Mouse (Mus musculus): Measurements from ENCODE around the gene Armc3. TPM values are rescaled to one million over a fixed set of nuclear protein-coding genes. Genes with fewer than 3 reads are reported as not detected.
A peak's percentile ranks its signal among the peaks of the same experiment; 100 is the strongest.

The Armc3 gene
- 1.1 and 1.4 TPM in 2 replicates for polyA plus RNA-seq (2015; fragmentation: Nextera tagmentation; extraction: Ambion mirVana)

DNA sequence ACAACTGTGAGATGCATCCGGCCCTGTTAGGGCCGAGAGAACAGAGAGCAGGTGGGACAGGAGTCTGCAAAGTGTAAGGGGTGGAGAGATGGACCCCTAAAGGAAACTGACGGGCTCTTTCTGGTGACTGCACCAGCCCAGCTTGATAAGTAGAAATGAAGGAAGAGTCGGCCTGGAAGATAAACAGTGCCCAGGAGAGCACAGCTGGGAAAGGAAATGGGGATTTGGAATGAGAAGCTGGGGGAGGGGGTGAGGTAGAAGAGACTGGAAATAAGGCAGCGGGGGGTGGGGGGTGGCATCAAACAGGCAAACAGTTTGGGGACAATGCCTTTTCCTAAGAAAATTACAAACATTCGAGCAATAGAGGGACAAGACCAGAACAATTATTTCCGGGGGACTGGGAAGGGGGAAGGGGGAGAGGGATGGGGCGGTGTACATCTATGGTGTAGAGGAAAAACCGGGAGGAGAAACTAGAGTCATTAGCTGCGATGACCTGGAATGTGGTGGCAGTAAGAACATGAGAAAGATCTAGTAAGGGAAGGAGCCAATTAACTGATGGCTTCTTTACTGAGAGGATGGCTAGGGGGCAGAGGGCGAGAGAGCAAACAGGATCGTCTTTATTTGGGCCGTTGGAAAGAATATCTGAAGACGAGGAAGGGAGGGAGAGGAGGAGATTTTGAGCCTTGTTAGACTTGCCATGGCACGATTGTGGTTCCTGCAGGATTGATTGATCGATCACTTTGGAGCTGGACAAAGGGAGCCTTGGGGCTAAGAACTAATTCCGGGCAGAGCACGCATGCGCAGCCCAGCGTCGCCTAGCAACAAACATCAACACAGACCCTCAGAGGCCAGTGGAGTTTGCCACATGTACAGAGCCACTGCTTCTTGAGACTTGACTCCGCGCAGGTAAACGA is at the start of gene Armc3:
TSS of gene Armc3 (plus strand) at position 851 of the 914 bp plus-strand sequence.
- H3K4me1 ChIP-seq (replicated peaks), result 0 out of 2 replicates have a peak, but pooled peaks cover 8% of the 10 kb centered on the region
- H3K9me3 ChIP-seq, result no peaks in the 10 kb centered on the region
- H3K27ac ChIP-seq (replicated peaks), result peak within 1 kb of the TSS; percentile 79
- peak within 1 kb of the TSS; percentile 71 for H3K9ac ChIP-seq
- peak; percentile 99 for ATAC-seq (ENCODE audit: low FRiP score, low read depth)
- H3K27me3 ChIP-seq, result no peaks in the 10 kb centered on the region
- H3K36me3 ChIP-seq, result no peaks in the 10 kb centered on the region
- H3K4me2 ChIP-seq, result peak within 1 kb of the TSS; percentile 94
- 16% methylated on average over 24 of the region's 24 CpGs for WGBS
- H3K4me3 ChIP-seq, result peak within 1 kb of the TSS; percentile 57

DNA sequence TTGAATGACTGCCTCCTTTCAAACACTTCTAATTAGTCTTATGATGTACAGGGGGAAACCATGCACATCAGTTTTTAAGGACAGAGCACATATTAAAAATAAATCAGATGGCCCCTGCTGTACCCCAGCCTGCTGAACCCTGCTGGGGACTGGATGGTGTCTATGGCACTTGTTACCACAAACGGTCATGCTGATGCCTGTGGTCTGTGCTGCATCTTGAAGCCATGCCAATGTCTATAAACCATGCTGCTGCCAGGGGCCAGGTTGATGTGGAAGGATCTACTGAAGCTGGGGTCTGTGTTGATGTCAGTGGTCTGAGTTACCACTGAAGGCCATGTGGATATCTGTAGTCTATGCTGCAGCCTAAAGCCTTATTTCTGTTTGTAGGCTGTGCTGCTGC is 46.4 kb upstream of the Armc3 start:
- no peaks in the 10 kb centered on the region for H3K27me3 ChIP-seq
- no peak overlapping the region for H3K27ac ChIP-seq (replicated peaks)
- no peak overlapping the region for H3K9ac ChIP-seq
- ATAC-seq (ENCODE audit: low FRiP score, low read depth), result no peak
- no peak overlapping the region for H3K4me2 ChIP-seq
- H3K4me3 ChIP-seq, result no peak overlapping the region
- H3K36me3 ChIP-seq, result no peaks in the 10 kb centered on the region
- no peaks in the 10 kb centered on the region for H3K9me3 ChIP-seq
- no peaks in the 10 kb centered on the region for H3K4me1 ChIP-seq (replicated peaks)
- 78% methylated on average over 1 of the region's 1 CpGs for WGBS

DNA sequence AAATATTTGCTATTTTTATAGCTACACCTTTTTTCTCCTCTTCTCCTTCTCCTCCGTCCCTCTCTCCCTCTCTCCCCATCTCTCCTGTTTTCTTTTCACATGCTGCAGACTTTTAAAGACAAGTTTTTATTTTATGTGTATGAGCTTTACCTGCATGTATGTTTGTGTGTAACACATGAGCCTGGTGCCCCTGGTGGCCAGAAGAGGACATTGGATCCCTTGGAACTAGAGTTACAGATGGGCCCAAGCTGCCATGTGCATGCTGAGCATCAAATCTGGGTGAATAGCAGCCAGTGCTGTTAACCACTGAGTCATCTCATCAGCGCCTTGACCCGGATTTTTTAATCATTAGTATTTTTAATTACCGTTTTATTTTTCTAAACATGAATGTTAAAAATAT is 42.9 kb upstream of the Armc3 start:
- H3K4me3 ChIP-seq, result no peak overlapping the region
- H3K9me3 ChIP-seq, result no peaks in the 10 kb centered on the region
- no peak overlapping the region for H3K9ac ChIP-seq
- no peaks in the 10 kb centered on the region for H3K36me3 ChIP-seq
- peaks cover 5% of the 10 kb centered on the region; the same call in 1 of the 2 replicates for H3K4me1 ChIP-seq (replicated peaks)
- ATAC-seq (ENCODE audit: low FRiP score, low read depth), result no peak
- no peak overlapping the region for H3K27ac ChIP-seq (replicated peaks)
- no peaks in the 10 kb centered on the region for H3K27me3 ChIP-seq
- WGBS, result 71% methylated on average over 4 of the region's 4 CpGs
- no peak overlapping the region for H3K4me2 ChIP-seq

DNA sequence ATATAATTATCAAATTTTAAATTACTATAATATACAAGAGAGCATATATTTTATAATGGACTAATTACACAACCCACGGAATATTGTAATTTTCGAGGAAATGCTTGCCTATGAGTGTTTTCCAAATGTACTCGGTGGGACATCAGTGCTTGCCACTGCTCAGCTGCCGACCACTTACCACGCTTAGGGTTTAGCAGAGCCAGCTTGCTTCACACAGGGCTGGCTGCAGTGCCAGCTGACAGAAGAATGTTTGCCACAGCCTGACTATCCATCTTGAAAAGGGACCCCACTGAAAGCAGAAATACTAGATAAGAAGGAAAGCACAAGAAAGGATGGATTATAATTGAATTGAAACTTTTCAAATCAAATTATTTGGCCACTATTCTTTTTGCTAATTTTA is 39.6 kb upstream of the Armc3 start:
- ATAC-seq (ENCODE audit: low FRiP score, low read depth), result no peak
- no peaks in the 10 kb centered on the region for H3K9me3 ChIP-seq
- 56% methylated on average over 5 of the region's 5 CpGs for WGBS

DNA sequence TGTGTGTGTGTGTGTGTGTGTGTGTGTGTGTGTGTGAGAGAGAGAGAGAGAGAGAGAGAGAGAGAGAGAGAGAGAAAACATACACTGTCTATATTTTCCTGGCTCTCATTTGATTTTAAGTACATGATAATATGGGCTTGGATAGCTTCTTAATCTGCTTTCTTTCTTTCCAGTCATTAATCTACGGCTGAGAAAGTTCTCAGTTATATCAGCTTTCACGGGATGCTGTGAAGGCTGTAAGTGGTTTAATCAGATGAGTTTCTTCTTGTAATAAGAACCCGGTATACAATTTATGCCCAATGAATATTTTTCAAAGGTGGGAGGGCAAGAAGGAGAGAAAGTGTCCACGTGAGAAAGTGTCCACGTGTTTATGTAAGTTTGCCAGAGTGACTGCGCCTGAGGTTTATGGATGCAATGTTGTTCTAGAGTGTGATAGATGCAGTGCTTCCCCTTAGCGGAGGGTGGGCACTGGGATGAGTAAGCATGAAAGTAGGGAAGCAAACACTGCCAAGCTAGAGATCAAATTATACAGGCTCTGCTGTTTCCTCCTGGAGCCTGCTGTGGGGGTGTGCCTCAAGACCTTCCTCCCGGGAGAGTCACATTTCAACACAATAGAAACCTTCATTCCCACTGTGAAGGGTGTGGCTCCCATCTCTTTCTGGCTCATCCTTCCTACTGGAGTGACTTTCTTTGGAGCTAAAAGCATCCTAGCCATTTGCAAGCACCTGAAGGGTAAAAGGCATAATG is 38.6 kb upstream of the Armc3 start:
- no peaks in the 10 kb centered on the region for H3K36me3 ChIP-seq

More for the DNA sequence above, 39.6 kb upstream of the Armc3 start:
- no peak overlapping the region for H3K4me3 ChIP-seq
- H3K36me3 ChIP-seq, result no peaks in the 10 kb centered on the region
- H3K9ac ChIP-seq, result no peak overlapping the region
- no peaks in the 10 kb centered on the region for H3K27me3 ChIP-seq
- H3K4me1 ChIP-seq (replicated peaks), result peaks cover 5% of the 10 kb centered on the region; the same call in 1 of the 2 replicates
- no peak overlapping the region for H3K27ac ChIP-seq (replicated peaks)
- H3K4me2 ChIP-seq, result no peak overlapping the region

DNA sequence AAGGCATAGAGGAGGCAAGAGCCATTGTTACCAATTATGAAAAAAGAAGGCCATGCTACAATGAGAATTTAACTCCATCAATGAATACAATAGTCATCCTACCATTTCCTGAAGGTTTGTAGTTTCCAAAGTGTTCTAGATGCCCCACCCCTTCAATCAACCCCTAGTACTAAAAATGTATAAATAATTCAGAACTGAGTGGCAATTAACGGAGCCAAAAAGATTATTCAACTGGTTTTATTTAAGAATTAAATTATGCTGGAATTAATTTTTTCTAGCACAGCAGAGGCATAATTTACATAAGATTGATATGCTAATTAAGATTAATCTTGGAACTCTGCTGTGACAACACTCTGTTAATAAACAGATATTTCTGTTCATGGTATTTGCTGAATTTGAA is 34.9 kb upstream of the Armc3 start:
- Histone ChIP-seq H3K36me3 (no peaks in the 10 kb centered on the region), H3K4me2 (no peak overlapping the region), H3K4me3 (no peak overlapping the region), H3K9ac (no peak overlapping the region), H3K27me3 (0 out of 2 replicates have a peak, but pooled peaks cover 3% of the 10 kb centered on the region), H3K4me1 (replicated peaks) (peaks cover 5% of the 10 kb centered on the region; the same call in 1 of the 2 replicates), H3K9me3 (no peaks in the 10 kb centered on the region), H3K27ac (replicated peaks) (no peak overlapping the region)
- WGBS, result 42% methylated on average over 1 of the region's 1 CpGs
- ATAC-seq (ENCODE audit: low FRiP score, low read depth), result no peak

More for the DNA sequence above, 38.6 kb upstream of the Armc3 start:
- no peaks in the 10 kb centered on the region for H3K27me3 ChIP-seq
- no peaks in the 10 kb centered on the region for H3K9me3 ChIP-seq
- H3K4me3 ChIP-seq, result no peak overlapping the region
- H3K27ac ChIP-seq (replicated peaks), result no peak overlapping the region
- H3K9ac ChIP-seq, result no peak overlapping the region
- H3K4me2 ChIP-seq, result 0 out of 2 replicates have a peak overlapping the region, but pooled peaks have one; percentile 2
- WGBS, result 17% methylated on average over 8 of the region's 8 CpGs
- ATAC-seq (ENCODE audit: low FRiP score, low read depth), result no peak
- peaks cover 5% of the 10 kb centered on the region; the same call in 1 of the 2 replicates for H3K4me1 ChIP-seq (replicated peaks)

DNA sequence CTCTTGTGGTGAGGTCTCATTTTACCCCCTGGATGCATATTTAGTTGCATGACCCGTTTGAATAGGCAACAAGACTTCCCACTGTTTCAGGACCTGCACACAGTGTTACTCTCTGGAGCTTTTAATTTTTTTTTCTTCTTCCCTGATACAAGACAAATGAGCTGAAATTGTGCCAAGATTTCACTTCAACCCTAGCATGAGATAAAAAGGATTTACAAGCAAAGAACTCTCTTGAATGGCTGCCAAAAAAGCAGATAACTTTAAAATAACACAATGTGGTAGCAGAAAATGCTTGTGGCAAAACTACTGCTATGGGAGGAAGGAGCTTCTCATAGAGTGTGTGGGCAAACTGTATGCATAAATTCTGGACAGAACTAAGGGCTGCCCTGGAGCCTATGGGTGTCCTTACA is 22.3 kb upstream of the Armc3 start:
- no peaks in the 10 kb centered on the region for H3K27me3 ChIP-seq
- no peak overlapping the region for H3K4me2 ChIP-seq
- no peaks in the 10 kb centered on the region for H3K4me1 ChIP-seq (replicated peaks)
- no peak overlapping the region for H3K4me3 ChIP-seq
- 24% methylated on average over 1 of the region's 1 CpGs for WGBS
- no peak overlapping the region for H3K27ac ChIP-seq (replicated peaks)
- no peak for ATAC-seq (ENCODE audit: low FRiP score, low read depth)
- no peaks in the 10 kb centered on the region for H3K36me3 ChIP-seq
- no peak overlapping the region for H3K9ac ChIP-seq
- H3K9me3 ChIP-seq, result no peaks in the 10 kb centered on the region

DNA sequence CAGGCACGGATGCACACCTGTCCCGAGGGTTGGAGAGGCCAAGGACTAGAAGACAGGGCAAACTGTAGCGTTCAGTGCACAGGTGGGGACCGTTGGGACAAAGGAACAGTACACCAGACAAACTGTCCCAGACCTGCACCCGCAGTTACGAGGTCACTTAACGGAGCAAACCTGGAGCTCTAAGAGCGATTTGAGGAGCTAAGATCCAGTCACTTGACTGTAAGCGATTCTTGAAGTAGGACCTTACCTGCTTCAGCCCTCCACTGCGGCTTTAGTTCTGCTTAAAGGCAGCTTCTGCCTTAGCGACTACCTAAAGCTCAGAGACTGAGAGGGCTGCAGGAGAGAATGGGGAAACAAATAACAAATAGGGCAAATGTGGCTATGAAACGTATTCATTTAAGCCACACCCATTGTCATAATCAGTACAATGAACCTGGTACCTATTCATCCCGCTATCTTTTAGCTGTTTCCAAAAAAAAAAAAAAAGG is 308 bp downstream of the Armc3 start:
- peak overlapping the region; percentile 94 for H3K4me2 ChIP-seq
- no peaks in the 10 kb centered on the region for H3K9me3 ChIP-seq
- H3K27ac ChIP-seq (replicated peaks), result no peak overlapping the region
- H3K27me3 ChIP-seq, result no peaks in the 10 kb centered on the region
- peak; percentile 32 for ATAC-seq (ENCODE audit: low FRiP score, low read depth)
- H3K36me3 ChIP-seq, result no peaks in the 10 kb centered on the region
- peak overlapping the region; percentile 57 for H3K4me3 ChIP-seq
- H3K4me1 ChIP-seq (replicated peaks), result 0 out of 2 replicates have a peak, but pooled peaks cover 8% of the 10 kb centered on the region
- 30% methylated on average over 13 of the region's 13 CpGs for WGBS
- peak overlapping the region; percentile 71 for H3K9ac ChIP-seq

DNA sequence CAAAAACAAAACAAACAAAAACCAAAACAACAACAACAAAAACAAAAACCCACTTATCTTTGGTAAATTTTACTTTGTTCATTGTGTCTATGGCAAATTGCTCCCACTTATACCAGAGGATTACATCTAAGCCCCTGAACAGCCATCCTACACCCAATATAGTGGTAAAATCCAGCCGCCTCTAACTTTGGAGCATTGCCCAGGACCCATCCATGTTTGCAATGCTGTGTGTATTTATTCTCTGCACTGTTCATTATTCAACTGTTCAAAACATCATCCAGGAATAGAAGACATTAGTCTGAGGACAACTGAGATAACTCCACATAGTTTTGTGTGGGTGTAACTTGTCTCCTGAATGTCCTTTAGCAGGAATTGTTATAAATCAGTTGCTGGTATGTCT is 1.0 kb downstream of the Armc3 start:
- Histone ChIP-seq H3K4me1 (replicated peaks) (0 out of 2 replicates have a peak, but pooled peaks cover 8% of the 10 kb centered on the region), H3K9me3 (no peaks in the 10 kb centered on the region), H3K27me3 (no peaks in the 10 kb centered on the region), H3K4me3 (no peak overlapping the region), H3K27ac (replicated peaks) (no peak overlapping the region), H3K36me3 (no peaks in the 10 kb centered on the region), H3K9ac (no peak overlapping the region), H3K4me2 (no peak overlapping the region)
- no peak for ATAC-seq (ENCODE audit: low FRiP score, low read depth)
- WGBS, result 82% methylated on average over 1 of the region's 1 CpGs

DNA sequence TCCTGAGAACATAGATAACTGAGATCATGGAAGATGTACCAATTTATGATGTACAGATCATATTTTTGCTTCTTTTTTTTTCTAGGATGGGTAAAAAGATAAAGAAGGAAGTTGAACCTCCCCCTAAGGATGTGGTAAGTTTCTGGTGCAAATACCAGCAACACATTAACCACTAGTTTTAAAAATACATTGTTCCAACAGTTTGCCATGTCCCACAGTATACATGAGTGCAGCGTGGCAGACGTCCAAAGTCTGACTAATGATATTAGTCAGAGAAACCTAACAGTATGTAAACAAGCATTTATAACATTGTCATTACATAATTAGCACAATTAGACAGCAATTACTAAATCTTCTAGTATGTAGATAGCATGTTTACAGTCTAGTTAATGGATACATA is 2.6 kb downstream of the Armc3 start:
- Histone ChIP-seq H3K36me3 (no peaks in the 10 kb centered on the region), H3K4me2 (no peak overlapping the region), H3K27me3 (no peaks in the 10 kb centered on the region), H3K9ac (no peak overlapping the region), H3K27ac (replicated peaks) (no peak overlapping the region), H3K4me1 (replicated peaks) (0 out of 2 replicates have a peak, but pooled peaks cover 8% of the 10 kb centered on the region), H3K4me3 (no peak overlapping the region), H3K9me3 (no peaks in the 10 kb centered on the region)
- no peak for ATAC-seq (ENCODE audit: low FRiP score, low read depth)
- WGBS, result 90% methylated on average over 2 of the region's 2 CpGs

DNA sequence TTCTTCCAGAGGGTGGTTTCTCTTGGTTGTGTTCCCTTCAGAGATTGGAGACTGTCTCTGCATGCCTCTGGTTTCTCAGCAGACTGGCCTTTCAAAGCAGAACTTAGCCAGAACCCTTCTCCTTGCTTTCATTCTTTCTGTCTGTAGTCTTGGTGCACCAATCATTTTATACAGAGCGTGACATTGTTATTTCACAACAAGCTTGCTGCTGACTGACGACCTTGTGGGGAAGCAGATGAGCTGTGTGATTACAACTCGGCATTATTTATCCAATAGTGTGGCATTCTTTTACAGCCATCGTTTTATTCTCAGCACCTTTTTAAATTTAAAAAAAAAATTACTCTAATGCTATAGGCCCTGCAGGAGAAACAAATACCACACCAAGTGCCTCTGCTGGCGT is 35.2 kb downstream of the Armc3 start:
- no peak overlapping the region for H3K27ac ChIP-seq (replicated peaks)
- H3K4me1 ChIP-seq (replicated peaks), result no peaks in the 10 kb centered on the region
- H3K4me3 ChIP-seq, result no peak overlapping the region
- no peaks in the 10 kb centered on the region for H3K36me3 ChIP-seq
- peaks cover 3% of the 10 kb centered on the region; the same call in 1 of the 2 replicates for H3K9me3 ChIP-seq
- H3K9ac ChIP-seq, result no peak overlapping the region
- no peak overlapping the region for H3K4me2 ChIP-seq
- WGBS, result 82% methylated on average over 5 of the region's 5 CpGs
- ATAC-seq (ENCODE audit: low FRiP score, low read depth), result no peak
- H3K27me3 ChIP-seq, result no peaks in the 10 kb centered on the region

DNA sequence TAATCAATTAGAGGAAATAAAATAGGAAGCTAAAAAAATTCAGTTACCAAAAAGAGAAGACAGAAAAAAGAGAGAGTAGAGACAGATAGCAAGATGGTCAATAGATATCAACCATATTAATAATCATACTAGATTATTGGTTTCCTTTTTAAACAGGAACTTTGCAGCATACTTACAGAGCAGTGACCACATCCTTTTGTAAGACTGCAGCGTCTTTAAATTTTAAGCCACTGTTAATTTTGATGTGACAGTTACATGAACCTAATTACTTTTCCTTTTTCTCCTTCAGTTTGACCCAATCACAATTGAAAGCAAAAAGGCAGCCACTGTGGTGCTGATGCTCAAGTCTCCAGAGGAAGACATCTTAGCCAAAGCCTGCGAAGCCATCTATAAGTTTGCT is 36.1 kb downstream of the Armc3 start:
- no peak overlapping the region for H3K27ac ChIP-seq (replicated peaks)
- H3K9me3 ChIP-seq, result peaks cover 3% of the 10 kb centered on the region; the same call in 1 of the 2 replicates
- no peaks in the 10 kb centered on the region for H3K4me1 ChIP-seq (replicated peaks)
- H3K4me3 ChIP-seq, result no peak overlapping the region
- H3K9ac ChIP-seq, result no peak overlapping the region
- no peaks in the 10 kb centered on the region for H3K27me3 ChIP-seq
- H3K4me2 ChIP-seq, result no peak overlapping the region
- WGBS, result 92% methylated on average over 2 of the region's 2 CpGs
- no peaks in the 10 kb centered on the region for H3K36me3 ChIP-seq
- ATAC-seq (ENCODE audit: low FRiP score, low read depth), result no peak
